Mouse (Mus musculus) CH12.LX (cell line): ENCODE data around the gene H2-T3.

Source experiments
- CHD1 ChIP-seq: IDR thresholded peaks from 2 replicates; pipeline ENCODE4 v1.6.1; 2012; ENCODE audit warnings: low read depth, low read length, improper control_type of control experiment, inconsistent platforms
- CHD2 ChIP-seq: IDR thresholded peaks from 2 replicates; pipeline ENCODE4 v1.6.1; 2011; ENCODE audit warnings: low read length, improper control_type of control experiment
- CTCF ChIP-seq, 2 experiments: IDR thresholded peaks in 1 of 2; conservative IDR thresholded peaks in 1 of 2; 2 replicates each; pipeline ENCODE4 v1.5.1; 2011 to 2012; ENCODE audit warnings: low read depth in 2 of 2, low read length in 2 of 2, improper control_type of control experiment in 1 of 2, inconsistent platforms in 1 of 2, mild to moderate bottlenecking in 1 of 2, moderate library complexity in 1 of 2
- EP300 ChIP-seq: IDR thresholded peaks from 2 replicates; pipeline ENCODE4 v1.6.1; 2011; ENCODE audit warnings: low read length, improper control_type of control experiment
- MAX ChIP-seq: IDR thresholded peaks from 2 replicates; pipeline ENCODE4 v1.6.1; 2011; ENCODE audit warnings: low read length, improper control_type of control experiment
- MYC ChIP-seq: IDR thresholded peaks from 2 replicates; pipeline ENCODE4 v1.6.1; 2011; ENCODE audit warnings: low read depth, mild to moderate bottlenecking, improper control_type of control experiment, low read length
- NRF1 ChIP-seq: IDR thresholded peaks from 2 replicates; pipeline ENCODE4 v1.6.1; 2014; ENCODE audit warnings: low read depth, mild to moderate bottlenecking, inconsistent platforms, low read length, improper control_type of control experiment, moderate library complexity
- POLR2A ChIP-seq: IDR thresholded peaks from 2 replicates; pipeline ENCODE4 v1.6.1; 2011; ENCODE audit warnings: low read depth, mild to moderate bottlenecking, improper control_type of control experiment, low read length
- RAD21 ChIP-seq: IDR thresholded peaks from 2 replicates; pipeline ENCODE4 v1.6.1; 2011; ENCODE audit warnings: low read depth, mild to moderate bottlenecking, low read length, improper control_type of control experiment, moderate library complexity
- RCOR1 ChIP-seq: conservative IDR thresholded peaks from 2 replicates; pipeline ENCODE4 v1.6.1; 2012; ENCODE audit warnings: low read depth, mild to moderate bottlenecking, inconsistent platforms, low read length, improper control_type of control experiment
- USF1 ChIP-seq: IDR thresholded peaks from 2 replicates; pipeline ENCODE4 v1.6.1; 2014; ENCODE audit warnings: low read depth, mild to moderate bottlenecking, inconsistent platforms, low read length, improper control_type of control experiment
- ZC3H11A ChIP-seq: IDR thresholded peaks from 2 replicates; pipeline ENCODE4 v1.6.1; 2012; ENCODE audit warnings: low read depth, mild to moderate bottlenecking, inconsistent platforms, low read length, improper control_type of control experiment
- ZKSCAN1 ChIP-seq: IDR thresholded peaks from 2 replicates; pipeline ENCODE4 v1.6.1; 2012; ENCODE audit warnings: low read depth, inconsistent platforms, low read length, improper control_type of control experiment, borderline replicate concordance

DNA sequence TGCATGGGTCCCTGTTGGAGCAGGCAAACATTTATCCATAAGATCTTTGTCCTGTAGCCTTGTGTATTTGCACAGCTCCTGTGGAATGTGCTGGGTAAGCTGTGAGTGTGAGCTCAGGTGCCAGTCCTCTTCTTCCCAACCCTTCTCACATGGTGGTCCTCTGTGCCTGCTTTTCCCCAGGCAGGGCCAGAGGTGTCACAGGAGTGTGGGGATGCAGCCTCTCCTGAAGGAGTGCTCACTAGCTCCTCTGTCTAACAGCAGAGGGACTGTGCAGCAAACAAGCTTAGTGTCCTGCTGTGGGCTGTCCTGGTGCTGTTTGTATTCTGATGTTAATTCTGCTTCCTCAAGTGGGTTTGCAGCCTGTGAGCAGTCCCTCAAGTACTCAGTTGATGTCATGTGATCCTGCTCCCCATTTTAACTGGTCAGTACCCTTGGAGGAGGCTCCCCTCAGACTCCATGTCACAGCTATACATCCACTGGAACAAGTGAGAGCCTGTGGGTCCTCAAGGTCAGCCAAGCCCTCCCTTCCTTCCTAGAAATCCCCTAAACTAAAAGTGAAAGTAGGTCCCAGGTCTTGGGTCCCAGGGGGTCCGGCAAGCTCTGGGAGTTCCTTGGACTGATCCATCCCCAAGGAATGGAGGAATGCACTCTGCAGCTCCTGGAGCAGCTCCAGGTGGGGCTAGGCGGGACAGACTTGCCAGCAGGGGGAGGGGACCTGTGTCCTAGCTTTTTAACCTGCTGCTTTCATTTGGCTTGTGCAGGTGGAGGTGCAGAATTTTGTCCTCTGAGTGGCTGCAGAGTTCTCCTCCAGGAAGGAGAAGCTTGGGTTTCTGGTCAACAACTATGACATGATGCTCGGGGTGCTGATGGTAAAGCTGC is 35.6 kb downstream of the H2-T3 start:
- TF ChIP-seq CTCF (conservative IDR thresholded peaks at IDR 0.05 in 1 of 2, IDR thresholded peaks at IDR 0.05 in 1 of 2; ENCODE audit: low read depth in 2 of 2, low read length in 2 of 2) (no peak), ZC3H11A (no peak), NRF1 (no peak), CHD2 (no peak), RCOR1 (no peak), MYC (no peak), MAX (no peak), CHD1 (no peak), POLR2A (no peak), USF1 (no peak), RAD21 (no peak), EP300 (no peak), ZKSCAN1 (no peak)
